Mouse (Mus musculus) hindbrain, embryonic 15.5 days (tissue): ENCODE data around the gene Zkscan1. TPM values are rescaled to one million over a fixed set of nuclear protein-coding genes. Genes with fewer than 3 reads are reported as not detected.
"Not testable (repeated sequence)": the region's sequence is repeated elsewhere in the genome, so short reads cannot be mapped to it uniquely, and the experiment has no call there.

ENCODE experiments used
- ATAC-seq: fragments of 200-750 bp; cut with Nextera tagmentation; 2 replicates; pipeline ENCODE4 v1.8.0; 2017; ENCODE audit warnings: low read depth, moderate number of reproducible peaks, moderate TSS enrichment; ENCODE audit not compliant: low FRiP score
- H3K27ac ChIP-seq: fragments of 300-500 bp; sonication (generic); replicated peaks from 2 replicates; pipeline ENCODE4 v1.5.1; 2015; ENCODE audit warnings: mild to moderate bottlenecking, inconsistent platforms
- H3K27me3 ChIP-seq: fragments of 300-500 bp; sonication (generic); 2 replicates; pipeline ENCODE4 v1.6.1; 2015; ENCODE audit warnings: control low read depth, inconsistent platforms
- H3K36me3 ChIP-seq: fragments of 300-500 bp; sonication (generic); 2 replicates; pipeline ENCODE4 v1.6.1; 2015; ENCODE audit warnings: control low read depth, inconsistent platforms
- H3K4me1 ChIP-seq: fragments of 300-500 bp; sonication (generic); replicated peaks from 2 replicates; pipeline ENCODE4 v1.6.1; 2015; ENCODE audit warnings: control low read depth, inconsistent platforms
- H3K4me2 ChIP-seq: fragments of 300-500 bp; sonication (generic); 2 replicates; pipeline ENCODE4 v1.6.1; 2015; ENCODE audit warnings: moderate library complexity, mild to moderate bottlenecking, inconsistent platforms
- H3K4me3 ChIP-seq: fragments of 300-500 bp; sonication (generic); 2 replicates; pipeline ENCODE4 v1.5.1; 2015; ENCODE audit warnings: mild to moderate bottlenecking, inconsistent platforms
- H3K9ac ChIP-seq: fragments of 300-500 bp; sonication (generic); 2 replicates; pipeline ENCODE4 v1.6.1; 2015; ENCODE audit warnings: inconsistent platforms
- H3K9me3 ChIP-seq: fragments of 300-500 bp; sonication (generic); 2 replicates; pipeline ENCODE4 v1.6.1; 2016; ENCODE audit warnings: control low read depth, inconsistent platforms
- WGBS: fragments of 180-500 bp; shearing (Covaris S2); methylation state at CpG from one replicate; pipeline ENCODE4 v1.1.7; 2015; 5-methylcytosine and 5-hydroxymethylcytosine counted together
- polyA plus RNA-seq: library from polyadenylated mRNA; unstranded; fragments of >200 nt; fragmentation: Nextera tagmentation; extraction: Ambion mirVana; gene quantifications from 2 replicates; pipeline ENCODE4 v1.2.1, GENCODE M21; 2015

The Zkscan1 gene
- polyA plus RNA-seq, 1 experiment from 2014 or later: 20.8 TPM

GRCm38 (mm10) chr5:138088366-138088765, 3.5 kb downstream of the Zkscan1 start:
- Histone ChIP-seq H3K4me1 (peaks cover 36% of the 10 kb centered on the region), H3K4me2 (no peak overlapping the region), H3K4me3 (no peak overlapping the region), H3K27me3 (no peaks in the 10 kb centered on the region), H3K36me3 (peaks cover 6% of the 10 kb centered on the region), H3K9ac (no peak overlapping the region), H3K27ac (no peak overlapping the region), H3K9me3 (no peaks in the 10 kb centered on the region)
- no peak for ATAC-seq
- 84% methylated on average over 3 of the region's 3 CpGs for WGBS

DNA sequence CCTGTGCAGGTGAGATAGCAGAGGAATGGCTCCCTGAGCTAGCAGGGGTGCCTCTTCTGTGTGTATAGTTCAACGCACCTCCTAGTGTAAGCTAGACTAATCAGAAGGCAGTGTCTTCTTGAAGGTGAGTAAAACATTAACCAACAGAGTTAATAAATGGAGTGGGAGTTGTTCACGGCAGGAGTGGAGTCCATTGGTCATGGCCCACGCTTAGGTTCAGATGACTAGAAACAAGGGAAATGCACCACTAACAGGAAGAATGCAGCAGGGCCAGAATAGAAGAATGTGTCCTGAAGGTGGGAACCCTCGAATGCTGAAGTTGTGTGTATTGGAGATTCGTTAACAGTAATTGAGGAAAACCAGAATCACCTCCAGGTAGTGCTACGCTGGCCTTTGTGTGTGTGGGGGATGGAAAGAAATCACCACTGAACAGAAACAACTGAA, 4.2 kb downstream of the Zkscan1 start:
- no peak for ATAC-seq
- no peaks in the 10 kb centered on the region for H3K27me3 ChIP-seq
- no peak overlapping the region for H3K27ac ChIP-seq
- H3K9ac ChIP-seq: no peak overlapping the region
- 79% methylated on average over 6 of the region's 6 CpGs for WGBS
- no peak overlapping the region for H3K4me2 ChIP-seq
- no peaks in the 10 kb centered on the region for H3K9me3 ChIP-seq
- peaks cover 12% of the 10 kb centered on the region for H3K36me3 ChIP-seq
- no peak overlapping the region for H3K4me3 ChIP-seq
- peaks cover 36% of the 10 kb centered on the region for H3K4me1 ChIP-seq

- no peak for ATAC-seq
- no peak overlapping the region for H3K9ac ChIP-seq
- H3K27ac ChIP-seq: no peak overlapping the region
- H3K36me3 ChIP-seq: peaks cover 23% of the 10 kb centered on the region
- H3K4me3 ChIP-seq: no peak overlapping the region
- 78% methylated on average over 3 of the region's 3 CpGs for WGBS
- H3K4me1 ChIP-seq: peaks cover 32% of the 10 kb centered on the region
- no peaks in the 10 kb centered on the region for H3K27me3 ChIP-seq
- no peak overlapping the region for H3K4me2 ChIP-seq
- H3K9me3 ChIP-seq: no peaks in the 10 kb centered on the region
Observed at GRCm38 (mm10) chr5:138090271-138090670, 5.4 kb downstream of the Zkscan1 start.

- H3K4me2 ChIP-seq: no peak overlapping the region
- H3K4me3 ChIP-seq: no peak overlapping the region
- 93% methylated on average over 5 of the region's 5 CpGs for WGBS
- no peaks in the 10 kb centered on the region for H3K9me3 ChIP-seq
- H3K36me3 ChIP-seq: peaks cover 26% of the 10 kb centered on the region
- no peak overlapping the region for H3K27ac ChIP-seq
- no peak for ATAC-seq
- no peak overlapping the region for H3K9ac ChIP-seq
- peaks cover 32% of the 10 kb centered on the region for H3K4me1 ChIP-seq
- no peaks in the 10 kb centered on the region for H3K27me3 ChIP-seq
Observed at GRCm38 (mm10) chr5:138090737-138091136, 5.9 kb downstream of the Zkscan1 start.

DNA sequence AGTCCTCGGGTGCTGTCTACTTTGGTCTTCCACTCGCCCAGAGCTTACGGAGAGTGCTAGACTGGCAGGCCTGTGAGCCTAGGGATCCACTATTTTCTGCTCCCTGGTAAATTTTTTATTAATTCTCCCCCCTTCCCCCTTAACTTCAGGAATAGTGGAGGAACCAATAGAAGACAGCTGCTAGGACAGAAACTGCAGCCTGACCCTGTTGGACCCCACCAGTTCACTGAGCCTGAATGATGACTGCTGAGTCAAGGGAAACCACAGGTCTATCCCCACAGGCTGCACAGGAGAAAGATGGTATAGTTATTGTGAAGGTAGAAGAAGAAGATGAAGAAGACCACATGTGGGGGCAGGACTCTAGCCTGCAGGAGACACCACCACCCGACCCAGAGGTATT, 7.9 kb downstream of the Zkscan1 start:
- WGBS: 95% methylated on average over 4 of the region's 4 CpGs
- Histone ChIP-seq H3K9me3 (no peaks in the 10 kb centered on the region), H3K27ac (no peak overlapping the region), H3K9ac (no peak overlapping the region), H3K4me3 (no peak overlapping the region), H3K4me1 (peaks cover 13% of the 10 kb centered on the region), H3K36me3 (peaks cover 47% of the 10 kb centered on the region), H3K27me3 (no peaks in the 10 kb centered on the region), H3K4me2 (no peak overlapping the region)
- ATAC-seq: no peak

DNA sequence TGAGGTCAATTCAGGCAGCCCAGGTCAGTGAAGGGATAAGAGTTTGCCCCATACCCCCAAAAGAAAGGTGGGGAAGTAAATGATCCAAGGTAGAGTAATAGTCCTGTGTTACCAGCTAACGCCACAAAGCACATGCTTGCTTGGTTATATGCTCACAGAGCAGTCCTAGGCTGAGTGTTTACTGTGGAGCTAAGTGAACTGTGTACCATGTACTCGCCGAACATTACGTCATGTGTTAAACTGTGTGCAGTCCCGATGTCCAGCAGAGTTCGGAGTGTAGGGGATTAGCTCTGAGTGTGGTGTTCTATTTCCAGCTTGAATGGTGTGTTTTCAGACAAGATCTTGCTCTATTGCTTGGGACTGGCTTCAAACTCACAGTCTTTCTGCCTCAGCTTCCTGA, 9.6 kb downstream of the Zkscan1 start:
- Histone ChIP-seq H3K9me3 (no peaks in the 10 kb centered on the region), H3K27me3 (no peaks in the 10 kb centered on the region), H3K27ac (no peak overlapping the region), H3K4me3 (no peak overlapping the region), H3K4me1 (no peaks in the 10 kb centered on the region), H3K9ac (no peak overlapping the region), H3K4me2 (no peak overlapping the region), H3K36me3 (peaks cover 64% of the 10 kb centered on the region)
- WGBS: 93% methylated on average over 6 of the region's 6 CpGs
- no peak for ATAC-seq

- Histone ChIP-seq H3K36me3 (peaks cover 58% of the 10 kb centered on the region), H3K4me2 (no peak overlapping the region), H3K27ac (no peak overlapping the region), H3K9ac (no peak overlapping the region), H3K4me1 (no peaks in the 10 kb centered on the region), H3K9me3 (no peaks in the 10 kb centered on the region), H3K27me3 (no peaks in the 10 kb centered on the region), H3K4me3 (no peak overlapping the region)
- ATAC-seq: no peak
- 95% methylated on average over 2 of the region's 2 CpGs for WGBS
Observed at GRCm38 (mm10) chr5:138104976-138105375, 20.1 kb downstream of the Zkscan1 start.

- ATAC-seq: no peak
- Histone ChIP-seq H3K4me2 (no peak overlapping the region), H3K9me3 (no peaks in the 10 kb centered on the region), H3K4me1 (no peaks in the 10 kb centered on the region), H3K27ac (no peak overlapping the region), H3K9ac (no peak overlapping the region), H3K36me3 (peaks cover 36% of the 10 kb centered on the region), H3K4me3 (no peak overlapping the region), H3K27me3 (no peaks in the 10 kb centered on the region)
- 75% methylated on average over 3 of the region's 3 CpGs for WGBS
Observed at GRCm38 (mm10) chr5:138107130-138107529, 22.2 kb downstream of the Zkscan1 start.

GRCm38 (mm10) chr5:138109847-138110396, 25.0 kb downstream of the Zkscan1 start:
- not testable (repeated sequence) for ATAC-seq, H3K9me3 ChIP-seq, H3K27ac ChIP-seq, H3K27me3 ChIP-seq, H3K9ac ChIP-seq, H3K4me3 ChIP-seq, H3K36me3 ChIP-seq, H3K4me1 ChIP-seq, H3K4me2 ChIP-seq
- 55% methylated on average over 4 of the region's 4 CpGs for WGBS

DNA sequence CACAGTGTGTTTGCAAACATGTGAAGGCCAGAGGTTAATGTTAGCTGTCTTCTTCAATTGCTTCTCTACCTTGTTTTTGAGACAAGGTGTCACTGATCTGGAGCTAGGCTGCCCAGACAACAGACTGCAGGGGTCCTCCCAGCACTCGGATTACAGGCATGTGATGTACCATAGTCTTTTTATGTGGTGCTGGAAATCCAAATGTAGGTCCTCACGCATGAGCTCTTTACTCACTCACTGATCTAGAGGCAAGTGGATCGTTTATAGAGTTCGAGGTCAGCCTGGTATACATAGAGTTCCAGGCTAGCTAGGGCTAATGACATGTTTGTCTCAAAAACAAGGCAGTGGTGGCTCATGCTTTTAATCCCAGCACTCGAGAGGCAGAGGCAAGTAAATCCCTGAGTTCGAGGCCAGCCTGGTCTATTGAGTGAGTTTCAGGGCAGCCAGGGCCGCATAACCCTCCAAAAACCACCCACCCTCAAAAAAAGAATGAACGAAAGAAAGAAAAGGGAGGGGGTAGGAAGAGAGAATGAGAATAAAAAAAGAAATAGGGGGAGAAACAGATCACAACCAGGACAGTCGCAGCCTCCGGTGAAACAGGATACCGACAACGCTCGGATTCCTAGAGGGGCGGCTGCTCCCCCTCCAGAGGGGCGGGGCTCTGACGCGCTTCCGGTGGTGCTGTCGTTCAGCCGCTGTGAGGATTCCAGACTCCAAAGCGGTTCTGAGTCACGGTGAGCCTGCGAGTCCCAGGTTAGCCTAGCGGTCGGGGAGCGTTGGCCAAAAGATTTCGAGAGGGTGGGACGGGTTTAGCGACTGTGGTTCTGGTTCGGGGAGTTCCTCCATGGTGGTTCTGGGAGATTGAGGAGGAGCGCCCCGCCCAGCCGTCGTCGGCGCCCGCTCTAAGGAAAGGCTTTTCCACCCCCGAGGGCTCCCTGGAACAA, 31.6 kb downstream of the Zkscan1 start, which contains the start of gene Zscan21:
TSS of gene Zscan21 (plus strand) at position 649 of the 944 bp plus-strand sequence.
- H3K36me3 ChIP-seq: peaks cover 11% of the 10 kb centered on the region; the same call in 1 of the 2 replicates
- no peaks in the 10 kb centered on the region for H3K9me3 ChIP-seq
- 7% methylated on average over 38 of the region's 38 CpGs for WGBS
- ATAC-seq: peak; percentile 97
- H3K4me2 ChIP-seq: peak within 1 kb of the TSS; percentile 61
- no peaks in the 10 kb centered on the region for H3K27me3 ChIP-seq
- peak within 1 kb of the TSS; percentile 97 for H3K27ac ChIP-seq
- H3K4me1 ChIP-seq: peaks cover 27% of the 10 kb centered on the region
- H3K4me3 ChIP-seq: peak within 1 kb of the TSS; percentile 89
- H3K9ac ChIP-seq: peak within 1 kb of the TSS; percentile 89

GRCm38 (mm10) chr5:138117199-138118015, 32.5 kb downstream of the Zkscan1 start:
- Histone ChIP-seq H3K9me3 (no peaks in the 10 kb centered on the region), H3K27ac (peak overlapping the region; percentile 97), H3K4me1 (peaks cover 27% of the 10 kb centered on the region), H3K4me2 (peak overlapping the region; percentile 61), H3K36me3 (peaks cover 15% of the 10 kb centered on the region), H3K27me3 (no peaks in the 10 kb centered on the region), H3K4me3 (peak overlapping the region; percentile 89), H3K9ac (peak overlapping the region; percentile 89)
- WGBS: 6% methylated on average over 16 of the region's 16 CpGs
- ATAC-seq: peak; percentile 60
